Comparison of ENCODE assay signal across 11 mouse cellular contexts in the genomic region with DNA sequence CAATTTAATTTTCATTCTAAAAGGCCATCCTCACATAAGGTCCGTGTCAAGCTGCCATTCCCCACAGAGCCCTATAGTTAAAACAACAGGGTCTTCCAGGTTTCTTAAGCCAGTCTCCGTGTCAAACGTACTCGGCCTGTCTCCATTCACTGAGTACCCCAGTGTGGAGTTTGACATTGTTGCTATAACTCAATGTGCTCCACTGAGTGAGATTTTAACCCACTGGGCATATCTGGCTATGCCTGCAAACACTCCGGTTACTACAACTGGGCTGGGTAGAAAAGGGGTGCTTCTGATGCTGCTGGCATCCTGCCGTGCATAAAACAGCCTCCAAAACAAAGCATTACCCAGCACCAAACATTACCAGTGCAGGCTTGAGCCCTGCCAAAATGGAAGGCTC. TPM values are rescaled to one million over a fixed set of nuclear protein-coding genes. Genes with fewer than 3 reads are reported as not detected.
A peak's percentile ranks its signal among the peaks of the same experiment; 100 is the strongest.
DNase-seq lines count a peak whose midpoint lies in the region; ATAC-seq lines count a peak whose summit lies in the region.
"Had no signal": no experiment of that assay in that cellular context is flagged by ENCODE, and none has a peak within 500 bp of the region (broad histone marks: within the 10 kb centered on the region; RNA-seq: fewer than 3 reads in every experiment).

No protein-coding gene starts in this region.

- 46% methylated on average over 6 of the region's 6 CpGs for WGBS in forebrain, embryonic 10.5 days
- WGBS in hindbrain, embryonic 14.5 days: 16% methylated on average over 6 of the region's 6 CpGs
- 18% methylated on average over 6 of the region's 6 CpGs for WGBS in neural tube, embryonic 13.5 days

- no peaks in the 10 kb centered on the region for H3K9me3 ChIP-seq in forebrain, embryonic 10.5 days
- no peaks in the 10 kb centered on the region for H3K9me3 ChIP-seq in hindbrain, embryonic 14.5 days (ENCODE audit: control insufficient read depth, low read length)
- H3K9me3 ChIP-seq in neural tube, embryonic 13.5 days: no peaks in the 10 kb centered on the region

- H3K27me3 ChIP-seq in forebrain, embryonic 10.5 days (ENCODE audit: poor library complexity, severe bottlenecking): no peaks in the 10 kb centered on the region
- H3K27me3 ChIP-seq in hindbrain, embryonic 14.5 days (ENCODE audit: control insufficient read depth, insufficient read depth, low read length): no peaks in the 10 kb centered on the region
- H3K27me3 ChIP-seq in neural tube, embryonic 13.5 days: no peaks in the 10 kb centered on the region

- no peaks in the 10 kb centered on the region for H3K36me3 ChIP-seq in forebrain, embryonic 10.5 days (replicated peaks)
- H3K36me3 ChIP-seq in hindbrain, embryonic 14.5 days (replicated peaks; ENCODE audit: control insufficient read depth, insufficient read depth): no peaks in the 10 kb centered on the region
- no peaks in the 10 kb centered on the region for H3K36me3 ChIP-seq in neural tube, embryonic 13.5 days

- H3K4me1 ChIP-seq in forebrain, embryonic 10.5 days: peaks cover 22% of the 10 kb centered on the region
- peaks cover 25% of the 10 kb centered on the region for H3K4me1 ChIP-seq in hindbrain, embryonic 14.5 days (replicated peaks; ENCODE audit: control insufficient read depth, insufficient read depth, low read length)
- peaks cover 38% of the 10 kb centered on the region for H3K4me1 ChIP-seq in neural tube, embryonic 13.5 days (replicated peaks)

- H3K4me2 ChIP-seq in hindbrain, embryonic 14.5 days (replicated peaks): no peak overlapping the region
- 0 out of 2 replicates have a peak overlapping the region, but pooled peaks have one; percentile 12 for H3K4me2 ChIP-seq in neural tube, embryonic 13.5 days

- ATAC-seq in hindbrain, embryonic 14.5 days (ENCODE audit: low FRiP score): peak; percentile 50
- peak; percentile 34; the same call in 1 of the 2 replicates for ATAC-seq in neural tube, embryonic 13.5 days (ENCODE audit: low read depth)
- ATAC-seq: inflammation-experienced regulatory T-cells, adult 6 months had no signal

- H3K9ac ChIP-seq in hindbrain, embryonic 14.5 days: no peak overlapping the region; the same call in 1 of the 2 replicates
- no peak overlapping the region for H3K9ac ChIP-seq in neural tube, embryonic 13.5 days

- peak; percentile 34 for DNase-seq in layer of hippocampus, adult 11-12 months (ENCODE audit: low spot score)
- DNase-seq in layer of hippocampus, postnatal 36 days: no peak
- no peak for DNase-seq in forebrain, embryonic 10.5 days (ENCODE audit: extremely low spot score, low spot score)
- peak; percentile 33 for DNase-seq in hindbrain, embryonic 14.5 days (ENCODE audit: low spot score)
- no peak for DNase-seq in ovary, postnatal 14 days (ENCODE audit: low spot score)
- DNase-seq in right cerebral cortex, postnatal 25 days: no peak
- DNase-seq in cerebellum, postnatal 4 days (ENCODE audit: low spot score in 2 of 2): no peak
- DNase-seq: cerebellum, adult 9-10 months; left cerebral cortex, postnatal 4 days had no signal

- H3K27ac ChIP-seq in forebrain, embryonic 10.5 days: peak overlapping the region; percentile 48; the same call in 1 of the 2 replicates
- peak overlapping the region; percentile 29 for H3K27ac ChIP-seq in hindbrain, embryonic 14.5 days
- H3K27ac ChIP-seq in neural tube, embryonic 13.5 days (replicated peaks): peak overlapping the region; percentile 84

- no peak overlapping the region for H3K4me3 ChIP-seq in forebrain, embryonic 10.5 days
- no peak overlapping the region for H3K4me3 ChIP-seq in hindbrain, embryonic 14.5 days (replicated peaks; ENCODE audit: low read length)
- no peak overlapping the region for H3K4me3 ChIP-seq in neural tube, embryonic 13.5 days

RNA-seq across cellular contexts. Expression of gene Ptprj, which starts 53.5 kb away (rescaled TPM):
- 100 to 1,000 TPM; 114 to 131 TPM for total RNA-seq in layer of hippocampus, postnatal 36 days (2021)
- polyA plus RNA-seq in forebrain, embryonic 10.5 days (2016; fragmentation: Nextera tagmentation; extraction: Ambion mirVana): 1.9 and 2.1 TPM in 2 replicates
- 7.9 and 10.3 TPM in 2 replicates for polyA plus RNA-seq in hindbrain, embryonic 14.5 days (2014; fragmentation: Nextera tagmentation; extraction: Ambion mirVana)
- polyA plus RNA-seq in neural tube, embryonic 13.5 days (2015; fragmentation: Nextera tagmentation; extraction: Ambion mirVana): 4.2 and 4.4 TPM in 2 replicates

Comparison
In these comparisons a context has a peak if more than half of its experiments do, and no peak if none do; other contexts are left out.
1. DNase-seq: peak in layer of hippocampus, adult 11-12 months (single experiment) and hindbrain, embryonic 14.5 days (single experiment); none in layer of hippocampus, postnatal 36 days (0 of 2), forebrain, embryonic 10.5 days (single experiment), ovary, postnatal 14 days (single experiment), right cerebral cortex, postnatal 25 days (single experiment) and cerebellum, postnatal 4 days (0 of 2).
2. H3K27ac ChIP-seq: peak in every context shown above with its lines; median percentile 84 in neural tube, embryonic 13.5 days; 48 in forebrain, embryonic 10.5 days; 29 in hindbrain, embryonic 14.5 days.